Mouse (Mus musculus) layer of hippocampus, adult 11-12 months (tissue): ENCODE data around the gene Zdhhc6.

Experiments used
- DNase-seq: peaks from one replicate; pipeline ENCODE4 v3.0.0; 2022; ENCODE audit warnings: low spot score

Zdhhc6 gene

DNA sequence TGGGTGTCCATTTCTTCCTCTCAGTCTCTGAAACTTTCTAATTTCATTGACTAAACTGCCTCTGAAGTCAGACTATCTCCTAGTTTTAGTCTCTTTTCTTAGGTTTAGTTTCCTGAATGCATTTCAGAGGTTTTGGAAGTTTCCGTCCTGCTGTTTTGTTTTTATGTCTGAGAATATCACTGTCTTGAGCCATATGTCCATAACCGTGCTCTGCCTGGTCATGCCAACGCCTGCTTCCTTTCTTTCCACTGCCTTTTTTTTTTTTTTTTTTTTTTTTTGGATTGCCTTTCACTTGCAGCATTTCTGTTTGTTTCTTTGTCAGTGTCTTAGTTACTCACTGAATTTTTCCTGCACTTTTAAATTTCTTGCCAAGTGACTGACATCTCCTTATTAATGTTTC, 15.3 kb downstream of the Zdhhc6 start:
- DNase-seq, result no peak

DNA sequence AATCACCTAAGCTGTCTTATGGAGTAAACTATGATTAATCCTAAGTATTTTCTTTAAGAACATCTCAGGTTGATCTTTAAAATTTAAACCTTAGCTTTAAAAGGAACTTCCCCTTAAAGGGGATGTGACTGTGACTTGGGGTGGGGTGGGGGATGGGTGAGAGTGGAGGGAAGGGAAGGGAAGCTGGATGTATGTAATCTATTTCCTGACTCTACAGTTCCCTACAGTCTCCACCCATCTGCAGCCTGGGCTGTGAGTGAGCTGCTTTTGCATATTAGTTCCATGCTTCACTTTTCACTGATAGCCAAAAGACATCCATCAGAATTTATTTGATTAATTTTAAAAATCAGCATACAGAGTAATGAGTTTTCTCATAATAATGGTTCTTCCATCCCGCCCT, 16.5 kb downstream of the Zdhhc6 start:
- no peak for DNase-seq

DNA sequence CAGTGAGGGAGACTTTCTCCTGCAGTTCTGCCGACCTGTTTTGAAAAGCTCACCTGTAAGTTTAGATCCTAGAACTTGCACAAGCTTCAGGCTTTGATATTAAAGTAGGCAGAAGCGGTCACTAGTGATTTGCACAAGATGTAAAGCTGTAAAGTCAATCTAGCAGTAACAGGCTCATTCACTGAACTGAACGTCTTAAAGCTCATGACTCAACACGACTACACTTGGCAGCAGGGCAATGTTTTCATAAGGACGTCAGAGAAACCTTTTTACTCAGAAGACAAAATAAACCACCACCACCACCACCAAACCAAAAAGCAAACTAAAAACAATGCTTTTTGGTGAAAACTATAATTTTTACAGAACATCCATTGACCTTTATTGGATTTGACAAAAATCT, 17.9 kb downstream of the Zdhhc6 start:
- no peak for DNase-seq

DNA sequence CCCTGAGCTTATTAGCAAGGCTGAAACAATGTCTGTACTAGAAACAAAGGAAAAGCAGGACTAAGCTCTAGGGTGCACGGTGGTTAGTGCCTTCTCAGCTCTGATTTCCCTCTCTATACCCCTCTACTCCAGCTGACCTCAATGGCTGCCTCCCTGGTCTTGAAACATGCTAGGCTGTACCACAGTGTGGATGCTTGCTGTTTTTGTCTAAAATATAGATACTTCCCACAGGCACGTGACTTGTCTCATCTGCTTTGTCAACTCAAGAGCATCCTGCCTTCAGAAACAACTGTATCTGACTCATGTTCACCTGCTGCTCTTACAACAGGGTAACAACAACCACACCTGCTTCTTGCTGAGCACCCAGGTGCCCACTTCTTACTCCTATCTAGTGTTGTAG, 18.3 kb downstream of the Zdhhc6 start:
- no peak for DNase-seq

DNA sequence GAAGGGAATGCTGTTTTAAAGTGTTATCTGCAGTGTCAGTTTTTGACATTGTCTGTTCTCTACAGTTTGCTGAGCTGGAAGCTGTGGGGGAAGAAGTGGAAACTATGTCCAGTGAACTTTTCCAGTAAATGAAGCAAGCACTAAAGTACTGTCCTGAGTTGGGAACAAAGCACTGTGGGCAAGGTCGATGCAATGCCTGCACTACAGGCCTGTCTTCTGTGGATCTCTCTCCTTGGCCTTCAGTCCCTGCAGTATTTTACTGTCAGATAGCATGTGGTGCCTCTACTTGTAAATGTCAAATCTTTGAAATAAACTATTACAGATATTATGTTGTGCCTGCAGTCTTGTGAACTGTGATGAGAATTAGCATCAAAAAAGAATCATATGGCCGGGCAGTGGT, 19.5 kb downstream of the Zdhhc6 start:
- DNase-seq, result no peak

DNA sequence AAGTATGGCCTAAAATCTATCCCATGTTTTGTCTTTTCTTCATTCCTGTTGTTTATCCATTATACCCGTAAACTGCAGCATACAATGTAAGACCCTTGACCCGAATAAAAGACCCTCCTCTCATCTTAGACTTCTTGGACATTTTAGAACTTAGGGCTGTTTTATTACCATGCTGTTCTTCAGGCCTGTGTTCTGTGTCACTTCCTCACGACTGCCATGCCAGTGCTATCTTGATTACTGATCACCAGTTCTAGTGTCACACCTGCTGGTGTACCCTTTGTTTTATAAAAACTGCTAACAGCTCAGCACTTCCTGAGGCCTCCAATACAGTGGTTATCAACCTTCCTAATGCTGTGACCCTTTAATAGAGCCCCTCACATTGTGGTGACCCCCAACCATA, 20.3 kb downstream of the Zdhhc6 start:
- no peak for DNase-seq

DNA sequence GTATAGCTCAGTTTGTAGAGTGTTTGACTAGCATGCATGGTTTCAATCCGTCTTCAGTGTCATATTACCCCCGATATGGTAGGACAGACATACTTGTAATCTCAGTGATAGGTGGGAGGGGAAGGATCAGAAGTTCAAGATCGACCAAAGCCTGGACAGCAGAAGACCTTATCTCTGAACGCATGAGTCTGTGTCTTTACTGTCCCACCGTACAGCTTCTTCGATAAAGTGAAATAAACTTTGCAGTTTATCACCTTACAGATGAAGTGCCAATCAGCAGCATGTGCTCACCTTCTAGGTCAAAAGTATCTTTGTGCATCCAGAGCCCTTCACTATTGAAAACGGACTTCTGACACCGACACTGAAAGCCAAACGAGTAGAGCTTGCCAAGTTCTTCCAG, 20.8 kb downstream of the Zdhhc6 start:
- no peak for DNase-seq

DNA sequence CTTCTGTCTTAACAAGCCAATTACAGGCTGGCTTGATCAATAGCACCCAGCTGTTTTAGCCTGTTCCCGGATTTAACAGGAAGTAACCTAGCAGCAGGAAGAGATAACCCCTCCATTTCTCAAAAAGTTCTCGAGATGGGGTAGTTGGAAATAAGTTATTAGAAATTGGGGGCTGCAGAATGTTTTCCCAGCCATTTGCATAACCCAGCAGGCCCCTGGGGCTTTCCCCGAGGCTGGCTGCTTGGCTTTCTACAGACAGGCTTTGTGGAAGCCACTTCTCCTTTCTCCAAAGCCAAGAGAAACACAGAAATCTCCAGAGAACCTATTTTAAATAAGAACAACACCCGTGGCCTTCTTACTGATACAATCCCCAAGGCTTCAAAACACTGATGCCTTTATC, 22.7 kb downstream of the Zdhhc6 start:
- no peak for DNase-seq

DNA sequence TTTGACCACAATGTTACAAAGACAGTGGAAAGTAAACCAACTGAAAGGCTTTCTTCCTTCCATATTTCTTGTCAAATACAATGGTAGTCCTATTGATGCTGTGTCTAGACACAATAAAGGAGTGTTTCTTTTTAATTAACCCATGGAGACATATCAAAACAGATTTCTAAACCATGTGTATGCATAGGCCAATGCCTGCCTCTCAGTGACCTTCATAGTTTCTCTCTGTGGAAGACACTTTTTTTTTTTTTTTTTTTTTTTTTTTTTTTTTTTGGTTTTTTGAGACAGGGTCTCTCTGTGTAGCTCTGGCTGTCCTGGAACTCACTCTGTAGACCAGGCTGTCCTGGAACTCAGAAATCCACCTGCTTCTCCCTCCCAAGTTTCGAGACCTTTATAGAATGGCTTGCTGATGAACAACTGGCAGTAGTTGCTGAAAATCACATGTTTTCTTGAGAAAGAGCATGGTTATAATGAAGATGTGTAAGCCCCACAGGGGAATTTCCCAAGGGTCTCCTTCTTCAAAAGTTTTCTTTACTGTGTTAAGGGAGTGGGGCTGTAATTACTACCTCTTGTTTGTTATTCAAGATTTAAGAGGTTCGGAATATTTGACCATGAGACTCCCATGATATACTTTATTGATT, 23.5 kb downstream of the Zdhhc6 start:
- DNase-seq, result no peak

DNA sequence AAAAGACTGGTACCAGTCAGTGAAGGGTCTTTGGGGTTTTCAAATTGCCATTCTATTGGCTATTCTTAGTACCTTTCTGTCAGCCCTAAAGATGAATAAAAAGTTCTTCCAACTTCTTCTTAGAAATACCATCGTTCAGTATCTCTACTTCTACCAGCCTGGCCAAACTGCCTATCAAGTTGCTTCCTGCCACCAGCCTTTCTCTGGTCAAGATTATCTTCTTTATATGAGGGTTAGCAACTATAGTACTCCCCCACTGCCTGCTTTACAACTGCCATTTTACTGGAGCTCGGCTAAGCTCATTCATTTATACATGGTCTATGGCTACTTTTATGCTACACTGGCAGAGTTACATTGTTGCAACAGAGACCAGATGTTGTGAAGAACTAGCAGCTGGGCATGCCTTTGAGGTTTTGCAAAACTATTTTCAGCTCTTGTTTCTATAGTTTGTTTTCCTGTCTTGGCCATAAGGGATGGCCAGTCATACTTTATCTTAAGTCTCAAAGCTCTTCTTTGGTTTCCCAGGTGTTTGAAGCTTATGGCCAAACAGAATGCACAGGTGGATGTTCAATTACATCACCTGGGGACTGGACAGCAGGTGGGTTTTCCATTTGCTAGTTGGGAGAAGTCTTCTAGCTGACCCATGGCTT, 25.1 kb downstream of the Zdhhc6 start:
- DNase-seq, result no peak

DNA sequence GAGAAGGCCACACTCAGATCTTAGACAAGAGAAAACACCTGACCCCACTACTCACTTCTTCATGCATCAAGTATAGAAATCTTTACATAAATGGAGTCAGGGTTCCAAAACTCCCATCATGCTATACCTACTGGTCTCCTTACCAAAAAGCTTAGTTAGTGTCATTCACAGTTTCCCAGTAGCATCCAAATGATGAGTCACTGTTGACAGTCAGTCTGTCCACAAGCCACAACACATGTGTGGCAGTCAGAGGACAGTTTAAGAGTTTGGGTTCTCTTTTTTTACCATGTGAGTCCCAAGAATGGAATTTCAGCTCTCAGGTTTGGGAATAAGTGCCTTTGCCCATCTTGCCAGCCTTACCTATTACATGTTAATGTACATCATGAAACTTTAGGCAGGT, 26.9 kb downstream of the Zdhhc6 start:
- no peak for DNase-seq

DNA sequence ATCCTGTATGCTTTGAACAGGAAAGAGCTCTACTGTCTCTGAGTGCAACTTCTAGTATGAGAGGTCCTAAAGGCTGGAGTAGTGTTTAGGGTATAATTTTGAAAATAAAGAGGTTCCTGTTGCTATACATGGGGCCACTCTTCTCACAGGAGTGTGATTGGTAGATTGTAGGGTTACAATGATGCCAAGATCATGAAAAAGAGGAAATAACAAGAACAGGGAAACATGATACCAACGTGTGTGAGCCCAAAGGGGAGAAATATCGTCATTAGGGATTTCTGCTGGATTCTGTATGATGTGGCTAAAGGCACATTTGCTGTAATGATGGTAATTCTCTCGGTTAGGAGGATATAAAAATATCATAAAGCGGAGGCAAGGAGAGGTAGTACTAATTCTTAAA, 29.8 kb downstream of the Zdhhc6 start:
- no peak for DNase-seq

DNA sequence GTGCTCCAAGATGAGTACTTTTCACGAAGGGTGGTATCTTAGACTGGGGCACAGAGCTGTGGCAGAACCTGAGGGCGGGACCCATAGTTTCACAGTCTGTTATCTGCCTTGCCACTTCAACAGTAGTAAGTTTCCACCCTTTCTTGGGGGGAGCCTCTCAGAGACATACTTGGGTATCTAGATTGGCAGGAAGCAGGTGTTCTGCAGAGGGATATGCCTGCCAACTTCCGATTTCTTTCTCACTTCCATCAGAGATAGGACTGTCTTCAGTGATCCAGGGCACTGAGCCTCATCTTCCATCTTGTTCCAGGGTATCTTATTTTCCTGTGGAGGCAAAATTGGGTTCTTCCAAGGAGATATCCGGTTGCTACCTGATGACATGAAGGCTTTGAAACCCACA, 31.7 kb downstream of the Zdhhc6 start:
- DNase-seq, result no peak

DNA sequence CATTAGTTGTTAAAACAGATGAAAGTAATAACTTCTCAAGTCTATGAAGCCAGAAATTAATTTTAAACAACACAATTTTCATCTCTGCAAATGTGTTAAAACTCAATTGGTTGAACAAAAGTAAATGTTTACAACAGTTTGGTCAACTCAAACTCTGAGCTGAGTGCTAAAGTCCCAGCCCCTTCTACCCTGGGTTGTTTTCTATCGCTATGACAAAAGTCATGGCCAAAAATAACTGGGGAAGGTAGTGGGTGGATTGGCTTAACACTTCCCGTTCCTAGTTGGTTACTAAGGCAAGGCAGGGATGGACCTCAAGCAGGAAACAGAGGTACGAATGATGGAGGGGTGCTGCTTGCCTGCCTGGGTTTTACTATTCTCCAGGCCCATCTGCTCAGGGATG, 39.1 kb downstream of the Zdhhc6 start:
- no peak for DNase-seq

DNA sequence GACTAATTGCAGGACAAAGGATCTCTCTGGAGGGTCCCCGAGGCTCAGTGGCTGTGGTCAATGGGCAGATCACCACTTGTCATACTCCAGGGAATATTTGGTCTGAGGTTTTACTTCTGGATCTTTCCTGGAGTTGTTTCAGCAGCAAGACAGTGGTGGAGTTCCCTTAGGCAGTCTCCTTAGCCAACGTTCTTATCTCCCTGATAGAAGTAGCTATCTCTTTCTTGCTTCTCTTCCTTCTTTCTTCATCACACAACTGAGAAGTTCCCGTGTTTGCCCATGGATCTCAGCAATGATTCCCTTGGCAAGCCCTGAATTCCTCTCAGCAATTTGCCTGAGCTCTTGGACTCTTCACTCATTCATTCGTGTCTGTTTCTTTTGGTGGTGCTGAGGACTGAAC, 39.7 kb downstream of the Zdhhc6 start:
- no peak for DNase-seq

DNA sequence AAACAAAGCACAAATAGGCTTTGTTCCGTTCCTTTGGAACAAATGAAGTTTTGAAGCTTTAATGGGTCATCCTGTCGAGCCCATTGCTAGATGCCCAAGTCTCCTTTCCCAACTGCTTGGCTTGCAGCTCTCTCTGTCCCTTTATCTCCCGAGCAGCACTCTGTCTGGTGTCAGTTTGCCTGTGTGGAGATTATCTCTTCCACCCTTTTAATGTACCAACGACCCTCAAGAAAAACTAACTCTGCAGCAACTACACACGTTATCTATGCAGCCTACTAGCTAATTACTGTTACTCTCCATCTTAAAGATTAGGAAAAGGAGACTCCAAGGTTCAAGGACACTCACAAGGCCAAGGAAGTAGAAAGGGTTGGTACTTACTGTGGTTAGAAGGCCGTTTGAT, 42.5 kb downstream of the Zdhhc6 start:
- DNase-seq, result no peak

DNA sequence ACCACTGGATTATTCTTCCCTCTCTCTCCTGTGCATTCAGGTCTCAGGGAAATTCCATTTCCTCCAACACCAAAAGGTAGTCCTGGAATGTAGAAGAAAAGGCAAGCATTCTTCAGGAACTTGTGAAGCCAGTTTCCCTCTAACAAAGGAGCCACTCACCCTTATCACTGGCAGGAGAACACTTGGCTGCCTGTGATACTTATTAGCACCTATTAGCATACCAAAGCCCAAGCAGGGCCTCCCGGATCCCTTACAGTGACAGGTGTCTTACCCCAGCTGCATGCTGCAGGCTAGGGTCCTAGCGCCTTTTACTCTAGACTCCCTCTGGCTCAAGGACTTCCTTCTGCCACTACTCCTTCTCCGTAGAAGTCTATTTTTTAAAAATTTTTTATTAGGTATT, 44.4 kb downstream of the Zdhhc6 start:
- DNase-seq, result no peak

DNA sequence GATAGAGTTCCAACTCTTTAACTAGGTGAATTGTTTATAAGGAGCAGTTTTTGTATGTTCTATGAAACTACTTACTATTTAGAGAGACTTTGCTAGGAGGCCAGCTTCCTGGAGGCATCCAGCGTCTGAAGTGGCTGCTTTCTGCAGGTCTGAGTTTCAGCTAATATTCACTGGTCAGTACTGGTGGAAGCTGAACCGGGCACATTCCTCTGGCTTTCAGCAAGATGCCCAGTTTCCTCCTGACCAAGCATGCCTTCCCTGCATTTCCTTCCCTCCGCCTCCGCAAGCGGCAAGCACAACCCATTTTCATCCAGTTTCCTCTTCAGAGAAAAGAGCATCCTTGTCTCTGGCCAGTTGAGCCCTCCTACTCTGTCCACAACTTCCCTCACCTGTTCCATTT, 46.8 kb downstream of the Zdhhc6 start:
- DNase-seq, result no peak

DNA sequence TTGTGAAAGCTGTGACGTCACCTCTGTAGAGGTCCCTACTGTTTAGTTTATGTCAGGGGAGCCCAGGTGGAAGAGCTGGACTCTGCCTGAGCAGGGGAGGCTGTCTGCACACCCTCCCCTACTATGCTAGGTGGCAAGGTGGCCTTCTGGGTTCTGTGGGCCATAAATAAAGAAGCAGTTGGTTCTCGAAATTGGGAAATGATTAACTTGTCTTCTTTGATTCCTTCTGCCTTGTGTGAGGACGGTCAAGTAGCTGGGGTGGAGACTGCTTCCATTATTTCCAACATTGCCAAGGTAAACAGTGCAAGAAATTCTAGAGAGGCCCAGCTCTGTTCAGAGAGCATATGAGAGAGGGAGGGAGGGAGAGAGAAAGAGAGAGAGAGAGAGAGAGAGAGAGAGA, 47.7 kb downstream of the Zdhhc6 start:
- no peak for DNase-seq

DNA sequence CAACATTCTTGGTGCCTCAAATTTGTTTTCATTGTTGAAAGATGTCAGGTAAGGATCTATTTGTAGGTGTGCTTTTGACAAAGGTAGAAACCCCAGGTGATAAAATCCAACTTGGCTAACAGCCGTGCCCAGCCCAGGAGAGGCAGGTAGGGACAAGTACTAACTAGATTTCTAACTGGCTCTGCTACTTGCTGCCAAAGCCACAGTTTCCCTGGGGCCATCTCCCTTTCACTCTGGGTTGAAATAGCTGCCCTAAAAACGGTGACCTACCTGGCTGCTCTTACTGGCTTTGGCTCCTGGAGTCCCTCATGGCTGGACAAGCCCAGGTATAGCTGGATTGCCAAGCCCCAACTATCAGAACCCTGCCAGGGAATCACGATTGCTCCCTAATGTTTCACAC, 49.0 kb downstream of the Zdhhc6 start:
- DNase-seq, result no peak

DNA sequence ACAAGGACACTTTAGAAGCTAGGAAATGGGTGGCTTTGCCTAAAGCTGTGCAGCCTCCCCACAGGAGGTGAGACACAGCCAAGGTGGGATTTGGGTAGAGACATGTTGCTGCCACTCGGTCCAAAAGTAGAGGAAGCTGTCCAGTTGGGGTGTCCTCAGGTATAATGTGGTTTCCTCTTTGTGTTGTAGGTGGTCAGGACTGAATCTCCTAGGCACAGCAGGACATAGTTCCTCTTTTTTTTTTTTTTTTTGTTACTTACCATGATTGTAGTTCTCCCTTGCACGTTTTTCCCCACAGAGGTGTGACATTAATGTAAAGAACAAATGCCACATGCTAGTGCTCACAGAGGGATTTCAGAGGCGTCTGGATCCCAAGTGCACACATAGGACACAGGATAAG, 50.6 kb downstream of the Zdhhc6 start:
- no peak for DNase-seq

DNA sequence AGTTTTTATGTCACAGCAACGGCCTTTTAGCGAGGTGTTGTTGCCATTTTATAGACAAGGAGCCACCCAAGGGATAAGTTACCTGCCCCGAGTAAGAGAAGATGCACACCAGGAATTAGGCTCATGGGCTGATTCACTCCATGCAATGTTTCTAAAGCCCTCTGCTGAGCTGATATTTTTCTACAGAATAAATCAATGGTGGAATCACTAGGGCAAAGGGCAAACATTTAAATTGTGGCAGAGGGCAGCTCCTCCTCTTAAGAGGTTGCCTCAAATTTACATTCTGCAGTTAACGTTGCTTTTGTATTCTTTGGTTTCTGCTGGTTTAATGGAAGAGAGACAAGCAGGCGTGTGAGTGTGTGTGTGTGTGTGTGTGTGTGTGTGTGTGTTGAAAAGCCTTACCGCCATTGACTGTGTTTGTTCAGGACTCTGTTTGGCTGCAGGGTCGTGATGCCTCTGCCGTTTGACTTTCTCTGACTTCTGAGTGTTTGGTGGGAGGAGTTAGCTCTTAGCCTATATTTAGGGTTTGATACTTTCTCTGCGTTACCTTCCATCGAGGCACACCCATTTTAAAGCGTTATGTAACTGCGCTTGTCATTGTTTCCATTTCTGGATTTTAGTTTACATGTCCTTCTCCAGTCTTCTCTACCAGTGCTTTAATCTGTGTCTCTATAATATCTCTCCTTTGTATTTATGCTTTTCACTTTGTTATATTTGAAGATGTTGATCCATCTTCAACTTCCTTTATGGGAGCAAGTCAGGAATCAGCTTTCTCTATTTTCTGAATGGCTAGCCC, 55.2 kb downstream of the Zdhhc6 start:
- no peak for DNase-seq

DNA sequence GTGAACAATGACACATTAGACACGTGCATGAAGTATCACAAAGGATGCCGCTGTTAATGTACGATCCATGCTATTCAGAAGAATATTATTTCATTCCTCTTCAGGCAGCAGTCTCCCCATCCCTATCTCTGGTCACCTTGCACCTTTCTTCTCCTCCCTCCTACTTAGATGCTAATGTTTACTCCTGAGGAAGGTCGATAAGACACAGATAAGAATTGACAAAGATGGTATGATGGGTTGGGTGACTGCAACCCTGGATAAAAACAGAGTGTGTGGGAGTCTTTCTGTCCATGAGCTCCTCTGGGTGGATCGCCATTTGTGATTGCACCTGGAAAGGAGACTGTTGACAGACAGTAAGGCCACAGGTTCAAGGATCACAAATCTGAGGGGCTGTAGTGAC, 57.3 kb downstream of the Zdhhc6 start:
- DNase-seq, result no peak
